Mouse (Mus musculus): ENCODE results near the gene Slc38a9.

The Slc38a9 gene

GRCm38 (mm10) chr13:112745936-112746694, 85.6 kb downstream of the Slc38a9 start:
- no peak for DNase-seq (ENCODE audit: low read depth, low spot score)

GRCm38 (mm10) chr13:112746695-112747055, 86.1 kb downstream of the Slc38a9 start:
- no peak for DNase-seq (ENCODE audit: low read depth, low spot score)

DNA sequence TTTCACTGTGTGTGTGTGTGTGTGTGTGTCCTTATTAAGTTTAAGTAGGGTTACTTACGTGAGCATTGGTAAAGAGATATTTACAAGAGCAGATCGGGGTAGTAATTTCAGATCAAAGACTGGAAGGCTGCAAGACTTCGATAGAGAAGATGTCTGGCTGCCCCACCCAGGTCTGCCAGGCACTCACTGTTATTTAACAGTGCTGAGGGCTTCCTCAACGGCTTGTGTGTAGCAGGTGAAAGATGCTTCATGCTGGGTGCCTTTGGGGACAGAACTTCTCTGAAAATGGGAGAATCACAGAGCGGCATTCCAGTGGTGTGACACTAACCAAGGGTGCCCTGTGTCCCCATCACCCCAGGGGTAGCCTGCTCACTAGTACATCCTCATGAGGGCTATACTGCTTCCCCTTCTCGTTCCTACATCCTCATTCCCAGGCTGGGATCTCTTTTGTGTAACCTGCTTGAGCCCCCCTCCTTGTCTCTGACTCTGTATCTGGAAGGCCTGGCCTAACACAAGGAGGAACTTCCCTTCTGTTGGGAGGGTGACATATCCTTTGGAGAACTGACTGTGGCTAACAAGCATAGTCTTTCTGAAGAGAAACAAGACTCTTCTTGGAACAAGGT, 87.4 kb downstream of the Slc38a9 start:
- DNase-seq (ENCODE audit: low read depth, low spot score), result no peak

DNA sequence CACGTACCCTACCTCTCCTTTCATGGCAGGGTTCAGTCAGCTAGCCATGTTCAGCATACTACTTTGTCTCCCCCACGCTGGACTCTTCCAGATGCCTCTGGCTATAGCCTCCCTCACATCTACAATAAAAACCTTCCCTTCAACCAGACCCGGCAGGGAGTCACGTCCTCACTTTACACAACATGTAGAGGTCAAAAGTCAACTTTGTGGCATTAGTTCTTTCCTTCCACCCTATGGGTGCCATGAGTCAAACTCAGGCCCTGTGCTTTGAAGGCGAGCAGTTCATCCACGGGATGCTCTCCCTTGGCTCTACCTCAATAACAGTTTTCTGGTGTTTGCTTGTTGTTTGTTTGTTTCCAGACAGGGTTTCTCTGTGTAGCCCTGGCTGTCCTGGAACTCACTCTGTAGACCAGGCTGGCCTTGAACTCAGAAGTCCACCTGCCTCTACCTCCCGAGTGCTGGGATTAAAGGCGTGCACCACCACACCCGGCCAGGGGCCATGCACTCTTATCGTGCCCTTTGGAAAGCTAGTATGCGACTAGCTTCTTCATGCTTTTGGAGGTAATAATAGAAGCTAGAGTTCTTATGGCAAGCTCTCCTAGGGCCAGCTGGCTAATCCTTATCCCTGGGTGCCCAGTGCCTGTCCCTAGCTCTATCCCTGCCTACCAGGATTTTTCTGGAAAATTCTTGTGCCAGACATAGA, 88.4 kb downstream of the Slc38a9 start:
- DNase-seq (ENCODE audit: low read depth, low spot score), result no peak

- DNase-seq (ENCODE audit: low read depth, low spot score), result no peak
These were observed 89.3 kb downstream of the Slc38a9 start for GRCm38 (mm10) chr13:112749881-112750280.

GRCm38 (mm10) chr13:112751454-112752308, 91.1 kb downstream of the Slc38a9 start:
- DNase-seq (ENCODE audit: low read depth, low spot score), result no peak

DNA sequence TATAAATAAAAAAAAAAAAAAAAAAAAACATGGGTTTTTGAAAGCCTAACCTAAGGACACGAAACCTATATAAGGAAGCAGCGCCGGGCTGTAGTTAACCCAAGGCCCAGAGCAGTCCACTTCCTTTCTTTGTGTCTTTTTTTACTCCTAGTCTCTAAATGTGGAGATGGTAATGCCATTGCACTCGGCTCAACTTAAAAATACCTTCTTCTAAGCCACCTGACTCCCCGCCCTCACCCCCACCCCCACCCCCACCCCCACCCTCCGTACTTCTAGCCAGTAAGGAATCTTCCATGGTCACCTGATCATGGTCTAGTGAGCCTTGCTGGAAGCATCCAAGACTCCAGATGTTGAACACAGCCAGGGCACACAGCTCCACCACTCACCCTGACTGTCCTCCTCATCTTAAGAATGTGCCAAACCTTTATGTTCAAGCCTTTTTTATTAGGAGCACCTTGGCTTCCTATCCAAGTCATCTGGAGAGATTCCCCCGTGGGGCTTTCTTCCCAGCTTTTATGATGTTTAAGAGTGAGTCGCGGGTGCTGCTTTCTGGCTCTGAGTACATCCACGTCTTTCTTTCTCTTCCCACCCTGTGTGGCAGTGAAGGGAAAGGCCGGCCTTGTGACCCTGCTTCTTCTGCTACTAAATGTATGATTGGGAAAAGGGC, 91.9 kb downstream of the Slc38a9 start:
- no peak for DNase-seq (ENCODE audit: low read depth, low spot score)

DNA sequence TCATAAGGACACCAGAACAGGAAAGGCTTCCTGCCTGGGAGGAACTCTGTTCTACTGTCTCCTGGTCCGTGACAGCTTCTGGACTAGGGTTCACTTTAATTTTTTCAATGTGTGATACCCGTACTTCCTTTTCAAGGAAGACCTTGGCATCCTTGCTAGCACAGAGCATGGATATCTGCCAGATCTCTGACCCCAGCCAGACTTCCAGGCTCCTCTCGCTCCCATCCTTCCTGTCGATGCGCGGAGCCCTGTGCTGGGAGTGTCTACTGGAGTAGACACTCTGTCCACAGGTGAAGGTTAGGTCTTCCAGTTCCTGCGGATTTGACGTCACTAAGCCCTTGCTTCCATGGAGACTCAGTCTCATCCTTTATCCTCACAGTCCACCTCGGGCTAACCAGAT, 93.0 kb downstream of the Slc38a9 start:
- DNase-seq (ENCODE audit: low read depth, low spot score), result no peak

DNA sequence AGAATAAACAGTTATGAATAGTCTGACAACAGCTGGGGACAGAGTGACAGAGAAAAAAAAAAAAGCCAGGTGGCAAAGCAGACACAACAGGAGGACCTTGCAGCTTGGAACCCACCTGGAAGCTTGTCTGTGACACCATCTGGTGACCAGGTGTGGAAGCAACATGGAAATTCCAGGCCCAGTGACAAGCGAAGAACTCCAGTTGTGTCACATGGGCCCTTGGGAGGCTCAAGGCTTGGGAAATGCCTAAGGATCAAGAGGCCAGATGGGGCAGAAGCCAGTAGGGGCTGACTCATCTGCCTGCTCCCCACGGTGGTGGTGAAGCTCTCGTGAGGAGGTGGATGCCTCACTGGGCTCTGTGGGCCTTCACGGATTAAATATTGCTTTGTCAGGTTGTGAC, 94.3 kb downstream of the Slc38a9 start:
- DNase-seq (ENCODE audit: low read depth, low spot score), result no peak

DNA sequence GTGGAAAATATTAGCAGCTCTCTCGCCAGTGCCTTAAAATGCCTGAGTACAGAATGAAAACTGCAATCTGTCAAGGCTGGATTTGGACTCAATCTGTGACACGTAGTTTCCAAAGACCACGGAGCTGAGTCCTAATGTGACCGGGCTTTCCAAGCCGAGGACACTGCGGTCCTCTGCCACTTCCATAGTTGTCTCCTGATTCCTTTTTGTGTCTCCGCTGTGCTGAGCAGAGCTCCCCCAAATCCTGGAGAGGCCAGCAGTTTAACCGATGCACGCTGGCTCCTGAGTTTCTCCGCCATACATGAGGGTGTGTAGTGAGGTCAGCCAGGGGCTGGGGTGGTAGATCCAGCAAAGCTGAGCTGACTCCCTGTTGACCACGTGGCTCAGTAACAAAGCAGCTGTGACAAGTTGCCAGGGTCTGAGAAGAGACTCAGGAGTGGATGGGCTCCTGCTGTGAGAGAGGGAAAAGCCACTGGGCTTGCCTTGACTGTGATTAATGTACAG, 95.0 kb downstream of the Slc38a9 start:
- no peak for DNase-seq (ENCODE audit: low read depth, low spot score)

DNA sequence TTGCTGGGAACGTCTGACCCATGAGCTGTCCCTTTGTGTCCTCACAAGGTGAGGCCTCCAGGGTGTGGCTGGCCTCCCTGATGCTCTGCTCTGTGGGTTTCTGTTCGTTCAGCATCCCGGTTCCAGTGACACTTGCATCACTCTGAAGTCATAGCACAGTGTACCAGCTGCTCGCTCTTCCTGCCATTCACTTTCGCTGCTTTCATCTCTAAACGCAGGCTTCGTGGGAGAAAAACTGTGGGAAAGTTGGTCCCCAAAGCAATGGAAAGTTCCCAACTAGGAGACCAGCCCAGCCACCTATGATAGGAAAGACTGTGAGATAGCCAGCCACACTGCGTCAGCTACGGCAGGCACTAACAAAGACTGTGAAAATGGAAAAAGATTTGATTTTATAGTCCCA, 96.8 kb downstream of the Slc38a9 start:
- DNase-seq (ENCODE audit: low read depth, low spot score), result no peak

DNA sequence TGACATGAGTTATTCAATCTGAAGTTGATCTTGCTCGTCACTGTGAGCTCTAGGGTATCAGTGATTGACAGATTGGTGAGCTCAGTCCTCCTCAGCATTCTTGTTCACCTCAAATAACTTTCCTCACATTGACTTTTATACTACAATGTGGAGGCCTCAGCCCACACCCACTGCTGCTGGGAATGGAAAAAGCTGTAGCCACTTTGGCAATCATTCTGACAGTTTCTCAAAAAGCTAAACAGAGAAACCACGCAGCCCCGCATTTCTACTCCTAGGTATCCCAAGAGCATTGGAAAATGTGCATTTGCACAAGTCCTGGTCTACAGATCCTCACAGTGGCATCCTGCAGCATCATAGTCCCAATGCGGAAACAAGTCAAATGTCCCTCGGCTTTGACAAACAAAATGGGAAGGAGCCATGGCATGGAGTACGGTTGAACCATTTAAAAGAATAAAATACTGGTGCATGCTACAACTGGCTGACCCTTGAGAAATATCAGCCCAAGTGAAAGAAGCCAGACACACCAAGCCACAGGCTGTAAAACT, 98.1 kb downstream of the Slc38a9 start:
- no peak for DNase-seq (ENCODE audit: low read depth, low spot score)

- DNase-seq (ENCODE audit: low read depth, low spot score), result no peak
These were observed 98.8 kb downstream of the Slc38a9 start for GRCm38 (mm10) chr13:112759364-112759763.

- DNase-seq (ENCODE audit: low read depth, low spot score), result no peak
These were observed 99.4 kb downstream of the Slc38a9 start for GRCm38 (mm10) chr13:112759777-112760537.

GRCm38 (mm10) chr13:112760538-112760881, 100.0 kb downstream of the Slc38a9 start:
- DNase-seq (ENCODE audit: low read depth, low spot score), result no peak

- DNase-seq (ENCODE audit: low read depth, low spot score), result no peak
These were observed 101.2 kb downstream of the Slc38a9 start for GRCm38 (mm10) chr13:112761787-112762186.

DNA sequence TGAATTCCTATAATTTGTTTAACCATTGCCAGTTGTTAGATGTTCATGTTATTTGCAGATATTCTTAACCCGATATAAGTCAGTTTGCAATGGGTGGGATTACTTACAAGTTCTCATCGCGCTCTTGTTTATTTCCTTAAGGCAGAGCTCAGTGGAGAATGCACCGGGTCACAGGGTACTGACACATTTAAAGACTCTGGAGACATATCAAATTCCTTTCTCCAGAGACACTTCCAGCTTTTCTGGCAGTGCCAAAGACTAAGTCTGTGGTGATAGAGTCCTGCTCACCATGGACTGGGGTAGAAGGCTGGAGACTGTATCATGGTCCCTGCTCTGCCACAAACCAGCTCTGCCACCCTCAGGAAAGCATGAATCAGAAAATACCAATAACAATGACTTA, 102.0 kb downstream of the Slc38a9 start:
- no peak for DNase-seq (ENCODE audit: low read depth, low spot score)

- no peak for DNase-seq (ENCODE audit: low read depth, low spot score)
These were observed 103.1 kb downstream of the Slc38a9 start for GRCm38 (mm10) chr13:112763531-112764091.

GRCm38 (mm10) chr13:112764556-112764955, 104.0 kb downstream of the Slc38a9 start:
- DNase-seq (ENCODE audit: low read depth, low spot score), result no peak

- DNase-seq (ENCODE audit: low read depth, low spot score), result no peak
These were observed 105.1 kb downstream of the Slc38a9 start for GRCm38 (mm10) chr13:112765654-112766053.
